Mouse (Mus musculus) thymus, postnatal 4 days (tissue): ENCODE measurements around the gene Vmn2r108.
"Not testable (repeated sequence)": the region's sequence is repeated elsewhere in the genome, so short reads cannot be mapped to it uniquely, and the experiment has no call there.

ENCODE experiments used
- DNase-seq: peaks from one replicate; pipeline ENCODE4 v3.0.0; 2021

The Vmn2r108 gene

GRCm38 (mm10) chr17:20481231-20481630 lies at the start of gene Vmn2r108:
TSS of gene Vmn2r108 (minus strand) at chr17:20481331.
- DNase-seq: no peak

- not testable (repeated sequence) for DNase-seq
Measured at GRCm38 (mm10) chr17:20508247-20508646, 27.1 kb upstream of the Vmn2r108 start.

GRCm38 (mm10) chr17:20497858-20498257 lies 16.7 kb upstream of the Vmn2r108 start, which contains the start of gene Vmn1r225:
TSS of gene Vmn1r225 (plus strand) at chr17:20498158.
- DNase-seq: no peak

GRCm38 (mm10) chr17:20473311-20473710 lies 7.8 kb downstream of the Vmn2r108 start:
- no peak for DNase-seq

- DNase-seq: no peak
Measured at GRCm38 (mm10) chr17:20439263-20439662, 41.9 kb downstream of the Vmn2r108 start.

GRCm38 (mm10) chr17:20413846-20414245 lies 67.3 kb downstream of the Vmn2r108 start, which contains the start of gene Vmn1r224:
TSS of gene Vmn1r224 (plus strand) at chr17:20414146.
- no peak for DNase-seq
